Mouse (Mus musculus) kidney, postnatal 10 days (tissue): ENCODE measurements around the gene Znhit1.

Source experiments
- DNase-seq: peaks from one replicate; pipeline ENCODE4 v3.0.0; 2021; ENCODE audit warnings: mixed read lengths

Znhit1 gene

GRCm38 (mm10) chr5:136987934-136988271, at the start of gene Znhit1:
Gene Znhit1 (minus strand): TSS chr5:136988021.
- no peak for DNase-seq

- no peak for DNase-seq
Observed at GRCm38 (mm10) chr5:137036211-137036610, 48.4 kb upstream of the Znhit1 start.

GRCm38 (mm10) chr5:137032641-137033074, 44.8 kb upstream of the Znhit1 start:
- DNase-seq = peak; percentile 96

GRCm38 (mm10) chr5:137032033-137032421, 44.2 kb upstream of the Znhit1 start:
- DNase-seq = peak; percentile 41

GRCm38 (mm10) chr5:137031076-137032032, 43.5 kb upstream of the Znhit1 start:
- peak; percentile 73 for DNase-seq

- no peak for DNase-seq
Observed at GRCm38 (mm10) chr5:137030416-137030810, 42.6 kb upstream of the Znhit1 start.

GRCm38 (mm10) chr5:137029643-137030415, 42.0 kb upstream of the Znhit1 start:
- DNase-seq = peak; percentile 99

GRCm38 (mm10) chr5:137029273-137029585, 41.4 kb upstream of the Znhit1 start:
- DNase-seq = no peak

- DNase-seq = no peak
Observed at GRCm38 (mm10) chr5:137028561-137029272, 40.9 kb upstream of the Znhit1 start.

- DNase-seq = no peak
Observed at GRCm38 (mm10) chr5:137026092-137026491, 38.3 kb upstream of the Znhit1 start, which contains the start of gene Vgf. Gene Vgf (plus strand): TSS chr5:137026392.

GRCm38 (mm10) chr5:137025132-137025531, 37.3 kb upstream of the Znhit1 start:
- peak; percentile 89 for DNase-seq

GRCm38 (mm10) chr5:137024318-137024717, 36.5 kb upstream of the Znhit1 start:
- DNase-seq = no peak

GRCm38 (mm10) chr5:137015913-137016312, 28.1 kb upstream of the Znhit1 start:
- no peak for DNase-seq

- DNase-seq = no peak
Observed at GRCm38 (mm10) chr5:137012401-137012950, 24.7 kb upstream of the Znhit1 start.

- peak; percentile 82 for DNase-seq
Observed at GRCm38 (mm10) chr5:137009988-137010387, 22.2 kb upstream of the Znhit1 start.

GRCm38 (mm10) chr5:137007276-137007675, 19.5 kb upstream of the Znhit1 start:
- DNase-seq = peak; percentile 74

GRCm38 (mm10) chr5:137000612-137001011, 12.8 kb upstream of the Znhit1 start:
- no peak for DNase-seq

GRCm38 (mm10) chr5:136999449-136999848, 11.6 kb upstream of the Znhit1 start:
- no peak for DNase-seq

- no peak for DNase-seq
Observed at GRCm38 (mm10) chr5:136989801-136990200, 2.0 kb upstream of the Znhit1 start.

- DNase-seq = peak; percentile 60
Observed at GRCm38 (mm10) chr5:136988420-136988819, 599 bp upstream of the Znhit1 start.

GRCm38 (mm10) chr5:136987138-136987933, 485 bp downstream of the Znhit1 start:
- DNase-seq = peak; percentile 87

GRCm38 (mm10) chr5:136986695-136987137, 1.1 kb downstream of the Znhit1 start, which contains the start of gene Plod3:
Gene Plod3 (plus strand): TSS chr5:136987019.
- DNase-seq = peak; percentile 98
